Mouse (Mus musculus) forebrain, embryonic 16.5 days (tissue): Measurements from ENCODE around the gene Muc13. TPM values are rescaled to one million over a fixed set of nuclear protein-coding genes. Genes with fewer than 3 reads are reported as not detected.
A peak's percentile ranks its signal among the peaks of the same experiment; 100 is the strongest.

Experiments
- ATAC-seq: fragments of 200-750 bp; cut with Nextera tagmentation; 2 replicates; pipeline ENCODE4 v1.8.0; 2017; ENCODE audit warnings: mild to moderate bottlenecking, moderate library complexity
- H3K27ac ChIP-seq: fragments of 300-500 bp; sonication (generic); 2 replicates; pipeline ENCODE4 v1.5.1; 2014; ENCODE audit warnings: low read length, control low read depth
- H3K27me3 ChIP-seq: fragments of 300-500 bp; sonication (generic); replicated peaks from 2 replicates; pipeline ENCODE4 v1.6.1; 2014; ENCODE audit warnings: low read length; ENCODE audit not compliant: control insufficient read depth, insufficient read depth
- H3K36me3 ChIP-seq: fragments of 300-500 bp; sonication (generic); 2 replicates; pipeline ENCODE4 v1.6.1; 2014; ENCODE audit not compliant: control insufficient read depth, insufficient read depth
- H3K4me1 ChIP-seq: fragments of 300-500 bp; sonication (generic); replicated peaks from 2 replicates; pipeline ENCODE4 v1.6.1; 2014; ENCODE audit warnings: low read length; ENCODE audit not compliant: control insufficient read depth, insufficient read depth
- H3K4me2 ChIP-seq: fragments of 300-500 bp; sonication (generic); 2 replicates; pipeline ENCODE4 v1.6.1; 2014; ENCODE audit warnings: mild to moderate bottlenecking, low read length, control low read depth
- H3K4me3 ChIP-seq: fragments of 300-500 bp; sonication (generic); replicated peaks from 2 replicates; pipeline ENCODE4 v1.5.1; 2014; ENCODE audit warnings: mild to moderate bottlenecking, low read length, control low read depth
- H3K9ac ChIP-seq: fragments of 300-500 bp; sonication (generic); replicated peaks from 2 replicates; pipeline ENCODE4 v1.6.1; 2014; ENCODE audit warnings: low read depth, low read length, control low read depth
- H3K9me3 ChIP-seq: fragments of 300-500 bp; sonication (generic); 2 replicates; pipeline ENCODE4 v1.6.1; 2016; ENCODE audit warnings: low read length; ENCODE audit not compliant: control insufficient read depth
- WGBS: fragments of 180-500 bp; shearing (Covaris S2); extraction: QIAGEN DNeasy Blood & Tissue Kit; methylation state at CpG from one replicate; pipeline ENCODE4 v1.1.7; 2014; 5-methylcytosine and 5-hydroxymethylcytosine counted together
- polyA plus RNA-seq: library from polyadenylated mRNA; unstranded; fragments of >200 nt; fragmentation: Nextera tagmentation; extraction: Ambion mirVana; gene quantifications from 2 replicates; pipeline ENCODE4 v1.2.1, GENCODE M21; 2015

Gene Muc13
- polyA plus RNA-seq, 1 experiment from 2014 or later, result 0.11 TPM

GRCm38 (mm10) chr16:33844150-33844611 lies 50.3 kb downstream of the Muc13 start:
- H3K4me3 ChIP-seq, result no peak overlapping the region
- no peak for ATAC-seq
- no peaks in the 10 kb centered on the region for H3K9me3 ChIP-seq
- H3K9ac ChIP-seq, result no peak overlapping the region
- H3K36me3 ChIP-seq, result no peaks in the 10 kb centered on the region
- H3K27ac ChIP-seq, result no peak overlapping the region
- H3K4me2 ChIP-seq, result no peak overlapping the region
- no peaks in the 10 kb centered on the region for H3K4me1 ChIP-seq
- WGBS, result 28% methylated on average over 4 of the region's 4 CpGs
- no peaks in the 10 kb centered on the region for H3K27me3 ChIP-seq

- no peaks in the 10 kb centered on the region for H3K4me1 ChIP-seq
- no peak overlapping the region for H3K4me3 ChIP-seq
- H3K27ac ChIP-seq, result no peak overlapping the region
- no peak for ATAC-seq
- H3K36me3 ChIP-seq, result no peaks in the 10 kb centered on the region
- H3K4me2 ChIP-seq, result no peak overlapping the region
- no peaks in the 10 kb centered on the region for H3K9me3 ChIP-seq
- H3K27me3 ChIP-seq, result no peaks in the 10 kb centered on the region
- 72% methylated on average over 6 of the region's 6 CpGs for WGBS
- H3K9ac ChIP-seq, result no peak overlapping the region
Measured at GRCm38 (mm10) chr16:33844866-33845265, 51.0 kb downstream of the Muc13 start.

GRCm38 (mm10) chr16:33853271-33853670 lies 59.4 kb downstream of the Muc13 start:
- H3K4me2 ChIP-seq, result no peak overlapping the region
- no peaks in the 10 kb centered on the region for H3K4me1 ChIP-seq
- no peaks in the 10 kb centered on the region for H3K36me3 ChIP-seq
- no peaks in the 10 kb centered on the region for H3K27me3 ChIP-seq
- H3K27ac ChIP-seq, result no peak overlapping the region
- H3K9ac ChIP-seq, result no peak overlapping the region
- no peaks in the 10 kb centered on the region for H3K9me3 ChIP-seq
- no peak overlapping the region for H3K4me3 ChIP-seq
- no peak for ATAC-seq

- no peaks in the 10 kb centered on the region for H3K36me3 ChIP-seq
- no peak for ATAC-seq
- H3K4me1 ChIP-seq, result peaks cover 10% of the 10 kb centered on the region
- no peaks in the 10 kb centered on the region for H3K9me3 ChIP-seq
- no peak overlapping the region for H3K9ac ChIP-seq
- H3K4me2 ChIP-seq, result no peak overlapping the region
- H3K4me3 ChIP-seq, result no peak overlapping the region
- H3K27ac ChIP-seq, result no peak overlapping the region
- WGBS, result 82% methylated on average over 2 of the region's 2 CpGs
- no peaks in the 10 kb centered on the region for H3K27me3 ChIP-seq
Measured at GRCm38 (mm10) chr16:33858766-33859165, 64.9 kb downstream of the Muc13 start.

GRCm38 (mm10) chr16:33859380-33859779 lies 65.5 kb downstream of the Muc13 start:
- Histone ChIP-seq H3K36me3 (no peaks in the 10 kb centered on the region), H3K4me2 (no peak overlapping the region), H3K4me3 (no peak overlapping the region), H3K27ac (no peak overlapping the region), H3K27me3 (no peaks in the 10 kb centered on the region), H3K9ac (no peak overlapping the region), H3K4me1 (peaks cover 10% of the 10 kb centered on the region), H3K9me3 (no peaks in the 10 kb centered on the region)
- no peak for ATAC-seq
- WGBS, result 40% methylated on average over 5 of the region's 5 CpGs

- peak overlapping the region; percentile 37; the same call in 1 of the 2 replicates for H3K27ac ChIP-seq
Measured at GRCm38 (mm10) chr16:33859988-33860700, 66.3 kb downstream of the Muc13 start.

GRCm38 (mm10) chr16:33862406-33862805 lies 68.6 kb downstream of the Muc13 start:
- peaks cover 10% of the 10 kb centered on the region for H3K4me1 ChIP-seq
- no peaks in the 10 kb centered on the region for H3K9me3 ChIP-seq
- H3K36me3 ChIP-seq, result no peaks in the 10 kb centered on the region
- WGBS, result 81% methylated on average over 4 of the region's 4 CpGs
- no peak overlapping the region for H3K27ac ChIP-seq
- no peak for ATAC-seq
- H3K9ac ChIP-seq, result no peak overlapping the region
- no peaks in the 10 kb centered on the region for H3K27me3 ChIP-seq
- H3K4me2 ChIP-seq, result no peak overlapping the region
- no peak overlapping the region for H3K4me3 ChIP-seq

More at GRCm38 (mm10) chr16:33859988-33860700, 66.3 kb downstream of the Muc13 start:
- peak; percentile 98 for ATAC-seq
- Histone ChIP-seq H3K4me3 (no peak overlapping the region), H3K36me3 (no peaks in the 10 kb centered on the region), H3K9me3 (no peaks in the 10 kb centered on the region), H3K9ac (no peak overlapping the region), H3K4me2 (peak overlapping the region; percentile 29), H3K27me3 (no peaks in the 10 kb centered on the region), H3K4me1 (peaks cover 10% of the 10 kb centered on the region)
- WGBS, result 34% methylated on average over 14 of the region's 14 CpGs

- Histone ChIP-seq H3K27me3 (no peaks in the 10 kb centered on the region), H3K4me1 (peaks cover 10% of the 10 kb centered on the region), H3K27ac (no peak overlapping the region), H3K9me3 (no peaks in the 10 kb centered on the region), H3K4me3 (no peak overlapping the region), H3K4me2 (no peak overlapping the region), H3K36me3 (no peaks in the 10 kb centered on the region), H3K9ac (no peak overlapping the region)
- 67% methylated on average over 5 of the region's 5 CpGs for WGBS
- ATAC-seq, result no peak
Measured at GRCm38 (mm10) chr16:33863208-33863751, 69.4 kb downstream of the Muc13 start.
